Mouse (Mus musculus) CD4-positive naive resting alpha-beta T cell, adult 76 days (primary cell): ENCODE measurements around the gene Ggcx. TPM values are rescaled to one million over a fixed set of nuclear protein-coding genes. Genes with fewer than 3 reads are reported as not detected.

ENCODE experiments used
- total RNA-seq: library from RNA; stranded (reverse); gene quantifications from one replicate; pipeline ENCODE4 v1.2.4, GENCODE M21; 2023

The Ggcx gene
- 13.5 TPM for total RNA-seq

DNA sequence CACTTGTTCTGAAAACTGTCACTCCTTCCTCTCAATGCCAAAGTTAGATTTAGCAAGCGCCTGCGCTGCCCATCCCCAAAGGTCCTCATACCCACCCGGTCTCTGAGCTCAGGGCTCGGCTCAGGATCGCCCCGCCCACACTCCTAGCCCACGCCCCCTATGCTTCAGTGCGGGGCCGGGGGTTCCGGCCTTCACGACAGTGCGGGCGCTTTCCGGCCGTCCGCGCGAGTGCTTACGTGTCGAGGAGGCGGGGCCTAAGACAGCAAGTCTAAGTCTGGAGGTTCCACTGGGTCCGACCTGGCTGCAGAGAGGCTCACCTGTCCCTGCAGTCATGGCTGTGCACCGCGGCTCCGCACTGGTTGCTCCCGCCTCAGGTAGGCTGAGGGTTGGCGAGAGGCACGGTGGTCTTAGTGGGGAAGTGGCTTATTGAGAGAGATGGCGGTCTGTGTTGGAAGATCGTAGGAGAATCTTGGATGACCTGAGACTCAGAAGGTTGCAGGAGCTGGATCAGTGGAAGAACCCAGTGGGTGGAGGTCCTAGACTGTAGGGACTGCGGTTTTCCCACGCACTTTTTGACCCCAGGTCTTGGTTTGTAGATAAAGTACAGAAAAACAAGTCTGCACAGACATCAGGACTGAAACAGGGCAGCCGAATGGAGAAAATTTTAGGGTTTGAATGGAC, at the start of gene Ggcx:
Ggcx (plus strand) TSS at position 233 of the 681 bp plus-strand sequence.

DNA sequence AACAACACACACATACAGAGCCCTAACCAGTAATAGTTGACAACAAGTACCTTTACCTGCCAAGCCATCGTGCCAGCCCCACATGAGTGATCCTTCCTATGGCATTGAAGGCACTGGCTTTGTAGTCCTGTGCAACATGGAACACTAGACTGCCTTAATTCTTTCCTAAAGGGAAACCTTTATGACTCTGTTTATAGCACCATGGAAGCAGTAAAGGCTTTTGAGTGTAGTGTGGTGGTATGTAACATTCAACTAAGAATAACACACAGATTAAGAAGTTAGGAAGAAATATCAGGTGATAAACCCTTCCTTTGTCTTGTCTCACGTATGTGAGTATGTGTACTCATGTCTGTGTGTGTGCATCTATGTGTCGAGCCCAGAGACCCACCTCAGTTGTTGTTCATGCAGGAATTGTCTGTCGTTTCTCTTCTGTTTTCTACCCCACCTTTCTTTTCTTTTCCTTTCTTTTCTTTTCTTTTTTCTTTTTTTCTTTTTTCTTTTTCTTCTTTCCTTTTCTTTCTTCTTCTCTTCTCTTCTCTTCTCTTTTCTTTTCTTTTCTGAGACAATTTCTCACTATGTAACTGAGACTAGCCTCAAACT, 47.2 kb upstream of the Ggcx start, which contains the start of gene Rnf181:
Rnf181 (minus strand) TSS at position 113 of the 600 bp plus-strand sequence.

DNA sequence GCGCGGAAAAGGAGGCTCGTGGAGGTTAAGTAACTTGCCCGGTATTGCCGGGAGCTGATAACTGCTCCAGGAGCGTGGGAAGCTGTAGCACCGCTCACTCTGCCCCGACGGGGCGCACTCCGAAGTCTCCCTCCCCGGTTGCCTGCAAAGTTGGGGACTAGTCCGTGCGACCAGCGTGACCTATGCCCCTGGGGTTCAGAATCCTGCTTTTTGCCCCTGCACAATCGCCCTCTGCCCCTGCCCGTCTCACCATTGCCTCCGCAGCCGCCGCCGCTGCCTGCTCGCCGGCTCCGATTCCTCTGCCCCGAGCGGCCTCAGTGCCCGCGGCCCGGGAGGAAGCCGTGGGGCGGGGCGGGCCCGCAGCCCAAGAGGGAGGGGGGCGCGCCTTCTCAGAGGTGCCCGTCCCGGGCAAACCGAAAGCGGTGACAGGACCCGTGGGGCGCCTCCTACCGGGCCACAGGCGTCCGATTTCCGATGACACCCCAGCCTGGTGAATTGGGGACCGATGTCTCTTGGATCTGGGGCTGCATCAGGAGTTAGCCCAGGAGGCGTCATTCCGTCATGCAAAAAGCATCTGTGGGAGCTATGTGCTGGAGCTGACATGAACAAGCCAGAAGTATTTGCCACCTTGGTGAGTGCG, 33.9 kb upstream of the Ggcx start, which contains the start of gene Vamp5:
Vamp5 (minus strand) TSS at position 338 of the 640 bp plus-strand sequence.

DNA sequence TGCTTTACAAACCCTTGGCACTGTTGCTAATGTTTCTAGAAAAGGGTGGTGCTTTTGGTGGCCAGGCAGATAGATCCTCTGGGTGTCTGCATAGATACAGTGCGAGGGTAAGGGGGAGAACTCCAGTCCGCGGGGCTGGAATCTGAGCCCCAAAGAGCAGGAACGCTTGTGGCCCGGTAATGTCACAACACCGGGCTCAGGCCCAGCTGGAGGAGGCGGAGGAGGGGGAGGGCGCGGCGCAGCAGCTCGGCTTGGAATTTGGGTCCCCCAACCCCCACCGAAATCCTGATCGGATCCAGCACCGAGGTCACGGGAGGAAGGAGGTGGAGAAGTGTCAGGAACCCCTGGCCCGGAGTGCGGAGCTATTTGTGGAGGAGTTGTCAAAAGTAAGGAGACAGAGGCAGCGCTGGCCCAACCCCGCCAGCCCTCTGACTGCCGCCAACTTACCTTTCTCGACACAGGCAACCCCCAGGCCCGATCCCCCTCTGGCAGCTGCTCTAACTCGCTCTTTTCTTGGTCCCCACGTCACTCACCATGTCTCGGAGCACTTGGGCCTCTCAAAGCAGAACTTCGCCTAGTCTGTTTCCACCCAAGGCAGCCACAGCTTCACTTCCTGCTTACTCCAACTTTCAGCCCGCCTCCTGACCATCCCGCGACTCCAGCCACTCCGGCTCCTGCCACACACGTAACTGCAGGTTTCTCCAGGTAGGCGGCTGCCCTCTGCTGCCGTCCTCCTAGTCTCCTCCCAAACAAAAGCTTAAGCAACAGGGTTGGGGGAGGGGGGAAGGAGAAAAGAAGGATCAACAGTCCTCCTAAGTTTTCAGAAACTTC, 24.0 kb upstream of the Ggcx start, which contains the start of gene Vamp8:
Vamp8 (minus strand) TSS at position 763 of the 831 bp plus-strand sequence.

DNA sequence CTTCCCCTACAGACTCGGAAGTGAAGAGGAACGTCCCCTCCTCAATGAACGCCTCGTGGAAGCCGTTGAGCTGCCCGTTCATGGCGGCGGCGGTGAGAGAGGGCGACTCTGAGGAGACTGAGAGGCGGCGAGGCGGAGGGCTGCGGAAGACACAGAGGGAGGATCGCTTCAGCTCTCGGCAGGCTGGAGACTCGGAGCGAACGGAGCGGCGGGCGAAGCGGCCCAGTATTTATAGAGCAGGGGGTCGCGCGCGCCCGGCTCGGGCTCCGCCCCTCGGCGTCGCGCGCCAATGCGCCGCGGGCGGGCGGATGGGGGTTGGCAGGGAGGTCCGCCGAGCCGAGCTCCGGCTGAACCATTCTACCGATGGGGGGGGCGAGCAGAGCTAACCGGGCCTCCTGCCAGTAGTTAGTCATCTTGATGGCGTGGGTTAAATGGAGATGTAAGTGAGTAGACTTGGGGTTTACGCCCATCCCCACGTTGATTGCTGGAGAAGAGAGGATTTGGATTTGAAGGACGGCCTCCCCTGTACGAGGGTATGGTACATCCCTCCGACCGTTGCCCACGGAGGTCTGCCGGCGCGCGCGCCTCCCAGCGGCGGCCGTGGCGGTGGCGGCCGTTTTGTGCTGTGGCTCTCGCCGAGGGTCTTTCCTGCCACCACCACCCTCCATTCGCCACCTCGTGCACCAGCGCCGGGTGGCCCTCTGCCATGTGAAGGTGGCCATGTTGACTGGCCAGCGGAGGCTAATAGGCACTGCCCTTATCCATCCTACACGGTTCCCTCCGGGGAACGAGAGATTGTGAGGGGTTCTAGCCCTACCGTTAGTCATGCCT, 25.5 kb downstream of the Ggcx start, which contains the start of gene Mat2a:
Mat2a (minus strand) TSS at position 204 of the 831 bp plus-strand sequence.

Other genes starting within 250 kb of the Ggcx start
- not detected for gene Atoh8, start 178.7 kb upstream of the Ggcx start, total RNA-seq
- gene Sftpb, start 109.7 kb upstream of the Ggcx start, total RNA-seq, result not detected
- 41.9 TPM for gene Usp39, start 69.1 kb upstream of the Ggcx start, total RNA-seq
- gene 0610030E20Rik, start 67.0 kb upstream of the Ggcx start, total RNA-seq, result 37.4 TPM
- gene Tmem150a, start 58.9 kb upstream of the Ggcx start, total RNA-seq, result 4.0 TPM
- 60.6 TPM for gene Rnf181, start 47.4 kb upstream of the Ggcx start, total RNA-seq
- gene Vamp5, start 33.8 kb upstream of the Ggcx start, total RNA-seq, result 13.3 TPM
- gene Vamp8, start 23.6 kb upstream of the Ggcx start, total RNA-seq, result 57.2 TPM
- 190 TPM for gene Mat2a, start 25.2 kb downstream of the Ggcx start, total RNA-seq
- not detected for gene Sh2d6, start 107.4 kb downstream of the Ggcx start, total RNA-seq
- gene Capg, start 130.1 kb downstream of the Ggcx start, total RNA-seq, result 42.4 TPM
- 12.2 TPM for gene Elmod3, start 184.1 kb downstream of the Ggcx start, total RNA-seq
- 5.2 TPM for gene Retsat, start 184.2 kb downstream of the Ggcx start, total RNA-seq
- 193 TPM for gene Tgoln1, start 202.7 kb downstream of the Ggcx start, total RNA-seq